Mouse (Mus musculus): ENCODE measurements at regions not wholly inside any gene's neighbourhood (a gene's known extent, or its start where the extent isn't known, plus 50 kb on each side); places are given as distances from the start of the nearest gene placed in this dataset.

DNA sequence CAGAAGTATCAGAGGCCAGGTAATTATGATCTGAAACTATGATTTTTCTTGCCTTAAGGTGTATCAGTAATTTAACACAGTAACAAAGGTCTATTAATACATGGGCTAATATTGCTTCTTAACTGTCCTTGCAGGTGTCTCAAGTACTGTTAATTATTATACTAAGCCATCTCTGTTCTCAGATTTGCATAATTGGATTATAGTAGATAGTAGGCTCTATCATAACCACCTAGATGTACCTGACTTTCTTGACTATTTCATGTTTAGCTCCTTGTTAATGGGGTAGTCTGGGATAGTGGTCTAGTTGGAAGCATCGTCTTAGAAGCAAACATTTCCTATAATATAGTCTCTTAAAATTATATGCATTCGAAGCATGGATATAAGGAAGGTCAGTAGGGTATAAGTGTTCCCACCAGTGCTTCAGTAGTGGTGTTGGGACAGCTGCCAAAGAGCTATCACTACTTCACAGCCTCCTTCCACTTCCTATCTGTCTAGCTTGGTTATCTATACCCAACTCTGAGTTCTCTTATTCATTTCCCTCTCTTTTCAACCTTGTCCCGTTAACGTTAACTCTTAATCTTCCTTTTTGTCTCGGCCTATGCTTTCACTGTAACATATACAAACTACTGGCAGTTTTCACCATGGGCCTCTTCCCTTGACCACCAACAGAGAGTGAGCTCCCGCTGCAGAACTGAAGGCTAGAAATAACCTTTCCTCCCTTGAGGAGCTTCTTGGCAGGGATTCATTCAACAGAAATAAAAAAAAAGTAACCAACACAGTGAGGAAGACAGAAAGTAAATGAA lies 630.9 kb upstream of the Lcorl start:
- no peak for DNase-seq

DNA sequence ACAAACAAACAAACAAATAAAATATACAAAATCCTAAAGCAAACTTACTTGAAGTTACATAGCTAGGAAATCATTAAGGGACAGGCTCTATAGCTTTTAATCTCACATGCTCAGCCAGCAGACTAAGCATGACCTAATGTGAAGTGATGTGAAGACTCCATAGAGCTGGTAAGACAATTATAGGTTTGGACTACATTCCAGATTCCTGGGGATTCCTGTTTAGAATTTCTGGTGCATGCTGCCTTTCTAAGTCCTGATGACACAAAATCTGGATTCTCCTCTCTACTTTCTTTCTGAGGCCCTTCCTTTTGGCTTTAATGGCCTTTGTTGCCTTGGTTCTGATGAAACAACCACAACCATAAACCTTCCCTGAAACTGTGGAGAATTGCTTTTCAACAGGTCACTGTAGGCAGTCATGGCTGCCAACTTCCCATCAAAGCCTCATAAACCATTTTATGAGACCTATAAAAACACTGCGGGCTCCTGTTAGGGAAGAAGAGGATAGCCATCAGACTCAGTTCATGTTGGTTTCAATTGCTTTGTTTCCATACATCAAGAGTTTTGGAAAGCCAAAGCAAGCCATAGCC lies 629.4 kb upstream of the Lcorl start:
- no peak for DNase-seq

DNA sequence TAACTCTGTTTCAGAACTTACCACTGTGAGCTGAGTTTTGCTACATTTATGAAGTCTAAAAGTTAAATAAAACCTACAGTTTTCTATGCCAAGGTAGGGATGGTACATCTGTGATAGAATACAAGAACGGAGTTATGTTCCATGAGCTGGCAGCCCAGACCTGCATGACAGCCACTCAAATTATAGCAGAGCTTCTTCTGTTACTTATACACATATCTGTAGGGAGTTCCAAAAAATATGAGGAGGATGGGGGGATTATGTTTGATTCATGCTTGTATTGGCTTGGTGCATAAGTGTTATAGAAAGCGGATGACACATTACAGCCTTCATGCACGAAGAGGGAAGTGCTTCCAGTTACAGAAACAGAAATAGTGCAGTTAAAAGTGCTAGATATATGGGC lies 598.9 kb upstream of the Lcorl start:
- no peak for DNase-seq

DNA sequence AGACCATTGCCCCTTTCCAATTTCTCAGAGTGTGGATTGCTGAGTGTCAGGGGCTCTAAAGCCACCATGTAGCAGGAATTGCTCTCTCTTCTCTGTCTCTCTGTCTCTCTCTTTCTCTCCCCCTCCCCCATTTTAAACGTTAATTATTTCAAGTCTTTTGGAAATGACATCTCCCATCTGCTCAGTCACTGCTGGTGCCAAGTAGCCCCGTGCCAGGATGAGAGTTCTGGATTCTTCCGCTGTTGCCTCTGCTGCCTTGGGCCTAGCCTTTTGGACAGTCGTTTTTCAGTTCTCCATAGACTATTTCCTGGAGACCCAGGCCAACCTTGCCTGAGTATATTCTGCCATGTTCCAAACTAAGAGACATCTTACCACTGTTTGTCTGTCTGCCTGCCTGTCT lies 590.9 kb upstream of the Lcorl start:
- DNase-seq: no peak

DNA sequence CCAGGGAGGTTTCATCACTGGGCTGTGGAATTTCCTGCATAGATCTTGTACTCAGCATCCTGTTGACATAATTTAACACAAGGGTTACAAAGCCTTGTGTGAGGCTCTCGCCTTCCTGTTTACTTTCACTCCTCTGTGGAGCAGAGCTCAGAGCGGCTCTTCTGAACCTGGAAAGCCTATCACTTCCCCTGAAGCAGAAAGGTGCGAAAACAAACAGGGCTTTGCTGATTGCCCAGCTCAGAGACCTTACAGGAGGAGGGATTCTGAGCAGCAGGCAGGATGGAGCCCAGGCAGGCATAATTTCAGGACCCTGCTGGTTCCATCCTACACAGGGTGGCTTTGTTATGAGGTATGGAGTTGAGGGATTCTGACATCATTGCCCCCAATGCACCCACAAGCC lies 588.4 kb upstream of the Lcorl start:
- DNase-seq: no peak

DNA sequence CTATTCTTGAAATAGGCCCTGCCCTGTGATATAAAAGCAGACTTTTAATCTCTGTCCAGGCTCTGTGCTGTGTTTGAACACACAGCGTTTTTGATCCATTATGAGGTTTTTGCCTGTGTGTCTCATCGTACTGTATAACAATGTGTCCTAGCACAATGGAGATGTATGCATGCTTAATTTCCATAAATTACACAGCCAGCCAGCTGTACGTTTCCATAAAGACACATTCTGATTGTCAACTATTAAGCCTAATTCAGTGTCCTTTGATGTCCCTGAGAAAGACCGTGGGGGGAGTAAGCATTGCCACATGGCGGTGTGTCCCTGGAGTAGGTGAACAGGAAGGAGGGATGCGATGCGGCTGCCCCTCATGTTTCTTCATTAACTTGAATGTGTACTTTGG lies 587.7 kb upstream of the Lcorl start:
- no peak for DNase-seq

DNA sequence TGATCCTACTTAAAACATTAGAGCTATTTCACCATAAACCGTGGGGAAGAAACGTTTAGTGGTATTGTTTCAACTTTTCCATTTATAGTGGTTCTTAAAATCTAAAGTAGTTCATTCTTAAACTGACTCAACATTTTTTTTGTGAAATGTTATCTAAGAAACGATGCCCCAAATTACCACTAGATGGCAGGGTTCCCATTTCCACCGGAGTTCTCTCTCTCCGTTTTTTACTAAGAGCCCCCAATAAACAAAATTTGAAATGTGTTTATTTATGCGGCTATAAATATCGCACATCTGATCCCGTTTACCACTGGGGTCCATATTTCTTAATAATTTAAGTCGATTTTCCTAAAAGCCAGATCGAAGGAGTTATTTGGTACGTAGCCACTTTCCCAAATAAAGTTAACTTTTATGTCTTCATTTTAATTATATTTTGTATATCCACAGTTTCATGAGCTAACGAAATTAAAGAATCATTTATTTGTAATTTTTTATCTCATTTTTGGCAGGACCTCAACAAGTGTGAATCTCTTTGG lies 586.5 kb upstream of the Lcorl start:
- no peak for DNase-seq

DNA sequence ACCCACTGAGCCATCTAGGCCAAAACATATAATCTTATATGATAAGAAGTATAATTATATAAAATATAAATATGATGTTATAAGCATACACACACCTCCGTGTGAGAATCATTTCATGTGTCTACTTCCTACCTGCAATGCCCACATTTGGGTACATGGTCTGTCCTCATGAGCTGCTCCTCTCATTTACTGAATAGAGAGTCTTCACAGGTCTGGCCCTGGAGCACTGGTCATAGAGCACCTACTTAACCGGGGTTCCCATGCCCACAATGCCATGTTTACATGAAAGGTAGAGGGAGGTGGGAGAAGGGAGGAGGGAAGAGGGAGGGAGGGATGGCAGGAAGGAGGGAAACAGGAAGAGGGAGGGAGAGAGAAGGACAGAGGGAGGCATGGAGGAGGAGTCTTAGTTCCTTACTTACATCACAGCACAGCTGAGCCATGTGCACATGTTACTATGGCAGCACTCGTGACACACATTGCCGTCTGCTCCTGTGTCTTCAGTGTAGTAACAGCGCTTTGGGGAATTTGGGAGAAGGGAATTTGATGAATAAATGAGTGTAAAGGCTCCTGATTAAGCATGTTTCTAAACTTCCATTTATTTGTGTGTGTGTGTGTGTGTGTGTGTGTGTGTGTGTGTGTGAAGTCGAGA lies 585.3 kb upstream of the Lcorl start:
- no peak for DNase-seq

DNA sequence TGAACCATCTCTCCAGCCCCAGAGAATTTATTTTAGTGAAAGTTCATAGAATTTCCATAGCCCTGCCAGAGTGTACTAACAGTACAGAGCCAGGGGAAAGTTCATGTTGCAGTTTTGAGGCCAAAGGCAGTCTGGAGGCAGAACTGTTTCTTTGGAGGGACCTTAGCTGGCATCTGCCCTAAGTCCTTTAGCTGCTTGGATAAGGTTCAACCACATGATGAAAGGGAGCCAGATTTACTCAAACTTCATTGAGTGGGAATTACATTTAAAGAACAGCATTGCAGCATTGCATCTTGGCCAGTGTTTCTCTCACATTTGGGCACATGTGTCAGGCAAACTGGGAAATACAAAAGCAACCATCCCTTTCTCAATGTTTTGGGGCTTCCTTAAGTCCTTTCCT lies 584.3 kb upstream of the Lcorl start:
- no peak for DNase-seq

DNA sequence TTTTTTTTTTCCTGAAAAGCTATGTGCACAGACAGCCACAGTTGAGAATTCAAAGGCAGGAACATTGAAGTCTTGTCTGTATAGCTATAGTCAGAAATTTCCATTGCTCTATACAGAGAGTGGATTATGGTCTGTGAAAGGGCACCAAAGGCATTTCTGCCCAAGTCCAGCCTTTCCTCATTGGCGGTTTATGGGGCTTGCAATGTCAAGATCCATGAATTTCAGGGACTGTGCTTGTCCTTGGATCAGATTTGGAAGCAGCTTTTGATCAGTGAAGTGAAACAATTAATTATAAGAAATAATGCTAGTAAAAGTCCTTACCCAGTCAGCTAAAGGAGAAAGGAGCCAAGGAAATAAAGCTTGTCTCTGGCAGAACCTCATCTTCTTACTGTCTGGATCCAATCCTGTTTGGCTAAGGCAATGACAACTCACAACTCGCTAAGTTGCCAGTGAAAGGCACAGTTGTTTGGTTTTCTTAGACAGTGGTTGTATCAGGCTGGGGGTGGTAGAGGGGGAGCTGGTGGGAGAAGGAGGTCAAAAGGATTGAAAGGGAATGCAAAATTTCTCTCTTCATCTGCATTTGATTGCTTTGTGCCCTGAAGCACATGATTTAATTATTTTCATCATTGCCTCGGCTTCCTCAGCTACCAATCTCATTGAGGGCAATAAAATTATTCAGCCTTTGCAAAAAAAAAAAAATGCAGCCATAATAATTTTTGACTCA lies 574.4 kb upstream of the Lcorl start:
- DNase-seq: no peak

DNA sequence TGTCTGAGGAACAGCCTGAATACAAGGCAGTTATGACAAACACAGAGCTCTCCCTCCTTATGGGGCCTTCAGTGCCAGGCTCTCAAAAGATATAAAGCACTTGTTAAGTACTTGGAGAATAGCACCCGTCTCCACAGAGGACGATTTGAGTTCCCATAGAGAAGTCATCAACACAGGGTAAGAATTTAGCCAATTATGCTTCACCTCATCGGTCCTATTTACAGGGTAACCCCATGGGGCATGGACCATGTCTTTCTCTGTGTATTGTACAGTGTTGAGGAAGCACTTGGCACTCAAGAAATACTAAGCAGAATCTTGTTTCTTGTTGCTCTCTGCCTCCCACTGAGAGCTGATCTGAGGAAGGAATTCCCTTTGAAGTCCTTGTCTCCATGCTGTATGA lies 565.3 kb upstream of the Lcorl start:
- no peak for DNase-seq

DNA sequence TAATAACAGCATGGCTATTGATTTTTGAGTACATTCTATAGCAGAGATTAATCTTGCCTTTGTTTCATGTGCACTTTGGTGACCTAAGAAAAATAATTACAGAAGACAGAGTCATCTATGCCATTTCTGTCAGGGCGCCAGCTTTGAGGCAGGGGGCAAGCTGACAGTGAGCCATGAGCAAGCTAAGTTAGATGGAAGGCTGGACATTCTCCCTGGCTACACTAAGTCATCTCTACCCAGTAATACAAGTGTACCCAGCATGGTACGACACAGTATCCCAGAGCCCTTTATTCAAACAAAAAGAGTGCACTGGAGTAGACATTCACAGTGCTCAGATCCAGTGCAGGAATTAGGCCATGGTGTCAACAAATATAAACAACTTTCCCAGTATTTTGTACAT lies 549.6 kb upstream of the Lcorl start:
- DNase-seq: no peak

DNA sequence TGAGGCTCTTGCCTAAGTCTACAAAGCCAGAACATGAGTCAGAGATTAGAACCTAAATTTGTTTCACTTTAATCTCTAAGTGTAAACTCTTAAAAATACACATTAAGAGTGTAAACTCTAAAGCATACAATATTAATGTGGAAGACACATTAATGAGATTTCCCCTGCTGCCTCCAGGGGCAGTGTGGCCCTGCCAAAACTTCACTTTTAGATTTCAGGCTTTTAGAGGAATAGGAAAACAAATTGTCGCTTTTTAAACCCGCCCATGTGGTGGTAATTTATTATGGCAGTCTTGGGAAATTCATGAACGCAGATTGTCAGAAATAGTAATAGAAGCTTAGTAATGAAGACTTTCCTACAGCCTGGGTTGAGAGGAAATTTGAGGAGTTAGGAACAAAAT lies 549.0 kb upstream of the Lcorl start:
- no peak for DNase-seq

DNA sequence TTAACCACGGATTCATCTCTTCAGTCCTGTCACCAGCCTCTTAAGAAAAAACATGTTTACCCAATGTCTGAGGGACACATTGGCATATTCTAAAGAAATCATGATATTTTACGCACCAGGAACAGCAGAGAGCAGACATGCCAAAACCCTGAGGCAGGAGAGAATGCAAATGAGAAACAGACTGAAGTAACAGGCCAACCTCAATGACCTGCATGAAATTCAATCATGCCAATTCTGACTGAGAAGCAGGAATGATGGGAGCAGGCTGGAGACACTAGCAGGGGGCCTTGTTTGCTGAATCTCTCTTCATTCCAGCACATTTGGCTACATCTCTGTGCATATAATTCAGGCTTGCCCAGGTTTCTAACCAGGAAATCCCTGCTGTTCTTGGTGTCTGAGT lies 529.2 kb upstream of the Lcorl start:
- DNase-seq: no peak

DNA sequence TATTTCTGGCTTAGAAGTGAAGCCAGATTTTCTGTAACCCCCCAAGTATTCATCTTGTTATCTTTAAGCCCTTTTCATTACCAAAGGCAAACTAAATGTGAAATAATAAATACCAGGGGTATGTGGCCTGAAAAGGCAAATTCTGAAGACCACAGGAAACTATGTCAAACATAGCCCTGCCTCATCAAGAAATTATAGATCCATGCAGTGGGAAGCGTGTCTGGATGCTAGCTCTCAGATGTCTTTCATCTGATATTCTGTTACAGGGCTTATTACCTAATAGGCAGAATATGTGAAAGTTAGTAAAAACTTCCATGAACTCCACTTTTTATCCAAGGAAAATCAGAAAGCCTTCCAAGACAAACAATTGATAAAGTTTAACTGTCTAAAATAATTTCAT lies 509.9 kb upstream of the Lcorl start:
- no peak for DNase-seq

DNA sequence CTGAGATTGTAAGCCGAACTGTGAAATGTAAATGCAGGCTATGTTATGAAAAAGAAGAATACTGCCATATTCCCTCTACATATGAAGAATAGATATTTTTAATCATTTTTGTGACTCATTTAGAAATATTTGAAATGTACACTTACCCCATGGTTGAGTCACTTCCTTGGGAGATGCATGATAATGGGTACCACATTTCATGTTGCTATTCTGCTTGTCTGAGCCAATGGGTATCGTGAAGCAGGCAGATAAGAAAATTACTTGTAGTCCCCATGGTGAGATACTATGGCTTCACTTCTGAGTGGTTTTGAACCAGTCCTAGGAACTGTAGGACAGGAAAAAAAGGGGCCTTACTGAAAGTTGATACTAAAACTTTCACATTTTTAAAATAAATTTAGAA lies 506.2 kb upstream of the Lcorl start:
- DNase-seq: no peak

DNA sequence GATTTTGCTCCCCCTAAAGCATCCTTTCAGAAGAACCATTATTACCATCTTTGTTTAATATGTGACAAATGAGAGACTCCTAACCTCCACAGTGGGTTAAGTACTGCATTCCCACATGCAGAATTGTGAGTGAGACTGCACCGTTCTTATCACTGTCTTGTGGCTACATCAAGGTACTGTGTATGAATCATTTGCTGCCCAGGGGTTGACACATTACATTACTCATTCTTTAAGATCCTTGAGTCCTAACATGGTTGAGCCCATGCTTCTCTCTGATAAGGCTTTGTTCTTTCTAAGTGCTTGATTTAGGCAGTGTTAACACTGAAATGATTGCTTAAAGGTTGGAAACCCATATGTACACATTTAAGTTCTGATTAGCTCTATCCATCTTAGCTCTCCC lies 504.2 kb upstream of the Lcorl start:
- DNase-seq: no peak

DNA sequence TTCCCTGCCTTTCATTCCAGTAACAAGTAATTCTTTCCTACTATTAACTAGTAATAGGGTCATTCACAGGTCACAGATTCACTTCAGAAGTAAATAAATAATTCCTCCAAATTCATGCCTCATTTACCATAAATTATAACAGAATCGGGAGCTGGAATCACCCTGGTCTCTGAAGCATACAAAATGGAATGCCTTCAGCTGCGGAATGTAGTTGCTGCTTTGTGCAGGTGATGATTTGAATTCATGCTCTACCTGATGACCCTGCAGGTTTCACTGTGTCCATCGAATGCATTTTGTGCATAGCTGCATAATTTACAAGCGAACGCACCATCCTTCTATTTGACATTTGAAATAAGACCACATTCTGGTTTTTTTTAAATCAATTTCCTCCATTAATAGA lies 491.0 kb upstream of the Lcorl start:
- no peak for DNase-seq

DNA sequence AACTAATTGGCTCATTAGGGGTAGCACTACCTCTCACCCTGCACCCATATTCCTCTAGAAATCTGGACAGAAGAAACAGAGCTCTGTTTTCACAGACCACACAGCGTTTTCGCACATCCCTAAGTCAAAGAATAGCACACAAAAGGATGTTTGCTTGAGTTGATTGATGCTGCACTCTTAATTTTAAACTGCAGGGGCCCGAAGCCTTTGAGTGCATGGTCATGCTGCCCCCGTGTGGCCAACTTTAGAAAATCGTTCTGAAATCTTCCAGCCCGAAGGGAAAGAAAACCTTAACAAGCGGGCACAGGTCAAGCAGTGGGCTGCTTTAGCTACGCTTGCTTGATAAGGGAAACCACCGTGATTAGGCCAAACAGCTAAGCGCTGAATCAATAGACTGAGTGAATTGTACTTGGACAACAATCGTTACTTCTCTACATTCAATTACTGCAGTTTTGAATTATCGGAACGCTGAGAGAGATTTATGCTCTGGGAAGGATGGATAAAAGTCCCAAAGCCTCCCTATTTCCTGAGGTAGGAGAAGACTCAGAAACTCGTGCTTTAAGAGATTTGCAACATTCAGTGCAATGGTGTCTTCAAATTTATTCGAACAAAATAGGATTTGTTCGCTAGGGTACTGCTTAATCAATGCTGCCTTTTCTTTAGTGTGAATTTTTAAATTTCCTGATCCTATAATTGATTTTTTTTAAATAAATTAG lies 490.1 kb upstream of the Lcorl start:
- DNase-seq: peak; percentile 11 to 21

DNA sequence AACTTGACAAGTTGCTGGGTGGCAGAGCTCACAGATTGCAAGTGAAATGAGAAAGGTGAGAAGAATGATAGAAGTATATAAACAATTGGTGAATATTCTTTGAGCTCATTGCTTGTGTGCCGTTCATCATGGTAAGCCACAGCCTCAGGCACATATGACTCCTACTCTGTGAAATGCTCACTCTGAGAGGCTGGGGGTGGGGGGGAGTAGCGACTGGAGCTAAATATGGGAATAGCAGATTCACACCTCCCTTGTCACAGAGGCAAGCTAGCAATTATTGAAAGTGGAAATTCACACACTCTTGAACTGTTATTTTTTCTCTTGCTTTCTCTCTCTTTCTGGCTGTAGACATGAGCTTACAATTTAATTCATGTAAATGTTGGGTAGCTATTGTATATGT lies 481.0 kb upstream of the Lcorl start:
- DNase-seq: no peak

DNA sequence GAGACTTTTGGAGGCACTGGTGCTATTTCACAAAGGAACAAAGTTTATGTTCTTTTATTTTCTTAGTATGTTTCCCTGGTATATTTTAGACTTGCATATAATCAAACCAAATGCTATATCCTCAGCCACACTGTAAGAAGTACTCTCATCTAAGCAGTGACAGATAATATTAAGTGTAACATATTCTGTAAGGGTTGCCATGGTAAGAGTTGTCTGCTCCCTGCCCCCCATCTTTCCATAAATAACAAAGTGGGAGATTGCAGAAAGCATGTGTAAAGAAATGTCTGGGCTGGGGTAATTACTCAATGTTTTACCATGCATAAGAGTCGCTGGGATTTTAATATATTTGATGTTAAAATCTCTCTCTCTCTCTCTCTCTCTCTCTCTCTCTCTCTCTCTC lies 473.5 kb upstream of the Lcorl start:
- DNase-seq: no peak

Measured in lung, adult 18-20 months (tissue).